Mouse (Mus musculus): ENCODE measurements around the gene Prrg4.
"Not testable (repeated sequence)": the region's sequence is repeated elsewhere in the genome, so short reads cannot be mapped to it uniquely, and the experiment has no call there.

Gene Prrg4

GRCm38 (mm10) chr2:104841736-104842135, 7.9 kb downstream of the Prrg4 start:
- no peak for DNase-seq (ENCODE audit: low spot score)

GRCm38 (mm10) chr2:104840974-104841373, 8.7 kb downstream of the Prrg4 start:
- no peak for DNase-seq (ENCODE audit: low spot score)

GRCm38 (mm10) chr2:104832486-104832885, 17.2 kb downstream of the Prrg4 start:
- no peak for DNase-seq (ENCODE audit: low spot score)

GRCm38 (mm10) chr2:104826191-104826590, 23.5 kb downstream of the Prrg4 start:
- no peak for DNase-seq (ENCODE audit: low spot score)

- DNase-seq (ENCODE audit: low spot score) = not testable (repeated sequence)
These were observed 30.9 kb downstream of the Prrg4 start for GRCm38 (mm10) chr2:104818763-104819162.

GRCm38 (mm10) chr2:104817555-104818330, 31.9 kb downstream of the Prrg4 start:
- DNase-seq (ENCODE audit: low spot score) = no peak

GRCm38 (mm10) chr2:104816866-104817439, 32.7 kb downstream of the Prrg4 start:
- peak; percentile 95 for DNase-seq (ENCODE audit: low spot score)

GRCm38 (mm10) chr2:104816371-104816827, 33.3 kb downstream of the Prrg4 start, which contains the start of gene Qser1:
Qser1 (minus strand) TSS chr2:104816760.
- no peak for DNase-seq (ENCODE audit: low spot score)

- DNase-seq (ENCODE audit: low spot score) = no peak
These were observed 33.9 kb downstream of the Prrg4 start for GRCm38 (mm10) chr2:104815561-104816370.

- no peak for DNase-seq (ENCODE audit: low spot score)
These were observed 35.3 kb downstream of the Prrg4 start for GRCm38 (mm10) chr2:104814181-104814951.

GRCm38 (mm10) chr2:104805435-104805834, 44.2 kb downstream of the Prrg4 start:
- DNase-seq (ENCODE audit: low spot score) = no peak

Data from testis, postnatal 10 days (tissue).